Comparison of ENCODE assay signal across 10 mouse cellular contexts in the genomic region with DNA sequence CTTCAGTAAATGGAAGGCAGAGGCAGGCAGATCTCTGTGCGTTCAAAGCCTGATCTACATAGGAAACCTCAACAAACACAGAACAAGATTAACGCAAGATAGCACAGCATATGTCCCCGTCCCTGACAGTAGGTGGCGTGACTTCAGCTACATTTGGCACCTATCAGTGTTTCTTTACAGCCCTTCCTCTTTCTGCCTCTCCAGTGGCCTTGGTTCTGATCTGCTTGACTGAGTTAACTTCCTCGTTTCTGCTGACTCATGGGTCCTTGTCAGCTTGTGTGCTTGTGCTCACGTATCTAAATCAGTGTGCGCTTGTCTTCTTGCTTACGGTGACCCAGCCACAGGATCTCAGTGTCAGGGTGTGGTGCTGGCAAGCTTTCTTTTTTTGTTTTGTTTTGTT. TPM values are rescaled to one million over a fixed set of nuclear protein-coding genes. Genes with fewer than 3 reads are reported as not detected.
DNase-seq lines count a peak whose midpoint lies in the region; ATAC-seq lines count a peak whose summit lies in the region.
"Had no signal": no experiment of that assay in that cellular context is flagged by ENCODE, and none has a peak within 500 bp of the region (broad histone marks: within the 10 kb centered on the region; RNA-seq: fewer than 3 reads in every experiment).

No protein-coding gene starts in this region.

- WGBS in forebrain, embryonic 13.5 days: 92% methylated on average over 8 of the region's 8 CpGs

- H3K27me3 ChIP-seq in forebrain, embryonic 13.5 days: no peaks in the 10 kb centered on the region
- H3K27me3 ChIP-seq: limb, embryonic 13.5 days had no signal

- H3K9me3 ChIP-seq in forebrain, embryonic 13.5 days (replicated peaks): 0 out of 2 replicates have a peak, but pooled peaks cover 7% of the 10 kb centered on the region
- H3K9me3 ChIP-seq: limb, embryonic 13.5 days had no signal

- H3K4me2 ChIP-seq in forebrain, embryonic 13.5 days: no peak overlapping the region
- H3K4me2 ChIP-seq: limb, embryonic 13.5 days had no signal

- peak; percentile 13 for DNase-seq in lung, postnatal 10 days
- DNase-seq in lung, postnatal 14 days: no peak
- DNase-seq in adrenal gland, postnatal 36 days: peak; percentile 25 to 35
- peak; percentile 54 for DNase-seq in lung, postnatal 36 days
- no peak for DNase-seq in gastrocnemius, adult 18-20 months (ENCODE audit: low spot score)
- no peak for DNase-seq in gastrocnemius, postnatal 14 days
- DNase-seq: kidney, postnatal 25 days; right cerebral cortex, postnatal 14 days had no signal

- ATAC-seq in forebrain, embryonic 13.5 days: no peak

- no peaks in the 10 kb centered on the region for H3K4me1 ChIP-seq in forebrain, embryonic 13.5 days
- H3K4me1 ChIP-seq: limb, embryonic 13.5 days had no signal

- no peaks in the 10 kb centered on the region for H3K36me3 ChIP-seq in forebrain, embryonic 13.5 days (ENCODE audit: poor library complexity, severe bottlenecking)
- H3K36me3 ChIP-seq: limb, embryonic 13.5 days had no signal

- no peak overlapping the region for H3K9ac ChIP-seq in forebrain, embryonic 13.5 days
- H3K9ac ChIP-seq: limb, embryonic 13.5 days had no signal

- H3K27ac ChIP-seq in forebrain, embryonic 13.5 days: no peak overlapping the region
- H3K27ac ChIP-seq: limb, embryonic 13.5 days had no signal

- H3K4me3 ChIP-seq in forebrain, embryonic 13.5 days: no peak overlapping the region
- H3K4me3 ChIP-seq: limb, embryonic 13.5 days had no signal

- intact Hi-C loops in gastrocnemius, postnatal 14 days (cut with DNase I; ENCODE audit: low total_unique reads): no loop called here

RNA-seq across cellular contexts. Expression of a gene that starts 26.5 kb away (rescaled TPM):
- total RNA-seq in adrenal gland, postnatal 36 days (2021): 10 to 100 TPM; 14.7 to 15.1 TPM
- 10 to 100 TPM in 1 of 2 experiments, 1 to 10 TPM in 1; 4.8 to 10.3 TPM for total RNA-seq in gastrocnemius, adult 18-20 months (2021)
- 1 to 10 TPM; 3.9 to 4.6 TPM for total RNA-seq in gastrocnemius, postnatal 14 days (2021)
- polyA plus RNA-seq in forebrain, embryonic 13.5 days (2015; fragmentation: Nextera tagmentation; extraction: Ambion mirVana): 0.30 and 0.81 TPM in 2 replicates

RNA-seq across cellular contexts. Expression of a gene that starts 51.2 kb away (rescaled TPM):
- 10 to 100 TPM; 11.5 to 12.7 TPM for total RNA-seq in adrenal gland, postnatal 36 days (2021)
- 1 to 10 TPM; 4.1 to 4.9 TPM for total RNA-seq in gastrocnemius, adult 18-20 months (2021)
- total RNA-seq in gastrocnemius, postnatal 14 days (2021): 1 to 10 TPM; 5.3 to 5.7 TPM
- 24.9 and 25.8 TPM in 2 replicates for polyA plus RNA-seq in forebrain, embryonic 13.5 days (2015; fragmentation: Nextera tagmentation; extraction: Ambion mirVana)

Comparison
In these comparisons a context has a peak if more than half of its experiments do, and no peak if none do; other contexts are left out.
1. DNase-seq: peak in lung, postnatal 10 days (single experiment), adrenal gland, postnatal 36 days (2 of 2) and lung, postnatal 36 days (single experiment); none in lung, postnatal 14 days (single experiment), gastrocnemius, adult 18-20 months (single experiment) and gastrocnemius, postnatal 14 days (single experiment).